Mouse (Mus musculus) MEL (cell line): ENCODE results near the gene Stat1.

Experiments
- CTCF ChIP-seq, 3 experiments: IDR thresholded peaks in 2 of 3; conservative IDR thresholded peaks in 1 of 3; 2 replicates each; pipeline ENCODE4 v1.5.1; 2011 to 2012; ENCODE audit warnings: low read length in 3 of 3, low read depth in 2 of 3, mild to moderate bottlenecking in 2 of 3, improper control_type of control experiment in 1 of 3, inconsistent platforms in 1 of 3, mixed read lengths in 1 of 3, moderate library complexity in 1 of 3; ENCODE audit not compliant: control insufficient read depth in 1 of 3, insufficient read depth in 1 of 3, poor library complexity in 1 of 3, severe bottlenecking in 1 of 3
- ELF1 ChIP-seq: IDR thresholded peaks from 2 replicates; pipeline ENCODE4 v1.6.1; 2014; ENCODE audit warnings: low read depth, mild to moderate bottlenecking, inconsistent platforms, low read length, improper control_type of control experiment, moderate library complexity
- EP300 ChIP-seq, 2 experiments: IDR thresholded peaks; 2 replicates each; pipeline ENCODE4 v1.6.1; 2011; ENCODE audit warnings: improper control_type of control experiment in 2 of 2, low read length in 2 of 2, low read depth in 1 of 2, mild to moderate bottlenecking in 1 of 2
- MAFK ChIP-seq: IDR thresholded peaks from 2 replicates; pipeline ENCODE4 v1.6.1; 2011; ENCODE audit warnings: low read depth, mild to moderate bottlenecking, low read length, improper control_type of control experiment, borderline replicate concordance
- MAX ChIP-seq: IDR thresholded peaks from 2 replicates; pipeline ENCODE4 v1.6.1; 2011; ENCODE audit warnings: low read length, improper control_type of control experiment
- POLR2AphosphoS5 ChIP-seq: IDR thresholded peaks from 2 replicates; pipeline ENCODE4 v1.6.1; 2012; ENCODE audit warnings: low read depth, borderline replicate concordance, mild to moderate bottlenecking, inconsistent platforms, low read length, moderate library complexity, mixed read lengths
- UBTF ChIP-seq: IDR thresholded peaks from 2 replicates; pipeline ENCODE4 v1.6.1; 2012; ENCODE audit warnings: low read depth, mild to moderate bottlenecking, inconsistent platforms, low read length, improper control_type of control experiment, moderate library complexity, borderline replicate concordance; ENCODE audit not compliant: insufficient read depth
- ZC3H11A ChIP-seq: IDR thresholded peaks from 2 replicates; pipeline ENCODE4 v1.6.1; 2012; ENCODE audit warnings: low read depth, mild to moderate bottlenecking, inconsistent platforms, low read length, improper control_type of control experiment

DNA sequence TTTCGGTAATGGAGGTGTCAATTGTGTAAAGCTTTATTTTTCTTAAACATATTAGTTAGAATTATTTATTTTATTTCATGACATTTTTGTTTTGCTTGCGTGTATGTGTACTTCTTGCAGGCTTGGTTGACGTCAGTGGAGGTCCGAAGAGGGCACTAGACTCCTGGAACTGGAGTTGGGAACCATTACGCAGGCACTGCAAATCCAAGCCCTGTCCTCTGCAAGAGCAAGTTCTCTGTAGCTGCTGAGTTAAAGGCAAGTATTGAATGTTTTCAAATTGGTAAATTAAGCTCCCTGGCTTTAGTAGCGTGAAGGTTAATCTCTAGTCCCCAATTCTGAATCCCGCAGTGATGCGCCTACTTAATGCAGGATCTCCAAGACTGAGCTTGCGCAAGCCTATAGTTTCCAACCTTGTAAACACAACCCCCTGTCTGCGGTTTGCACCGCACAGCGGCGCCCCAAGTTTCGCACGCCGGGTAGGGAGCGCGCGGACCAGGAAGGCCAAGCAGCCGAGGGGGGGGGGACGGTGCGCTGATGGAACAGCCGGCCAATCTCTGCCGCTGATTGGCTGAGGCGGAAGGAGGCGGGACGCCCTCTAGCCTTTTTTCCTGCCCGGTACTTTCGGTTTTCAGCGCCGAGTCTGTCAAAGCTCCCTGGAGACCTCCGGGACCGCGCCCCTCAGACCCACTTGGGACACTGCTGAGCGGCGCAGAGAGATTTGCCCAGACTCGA, at the start of gene Stat1:
- no peak; the same call in 1 of the 2 replicates for TF ChIP-seq ZC3H11A
- TF ChIP-seq UBTF: no peak
- peak in 2 of 3 experiments; percentile 18 to 25; a peak in 2 of 6 replicates for TF ChIP-seq CTCF (IDR thresholded peaks at IDR 0.05 in 2 of 3, conservative IDR thresholded peaks at IDR 0.05 in 1 of 3; ENCODE audit: control insufficient read depth in 1 of 3, insufficient read depth in 1 of 3, low read depth in 2 of 3, low read length in 3 of 3, poor library complexity in 1 of 3, severe bottlenecking in 1 of 3)
- TF ChIP-seq ELF1: peak; percentile 93
- TF ChIP-seq POLR2AphosphoS5: no peak
- peak; percentile 75; the same call in 1 of the 2 replicates for TF ChIP-seq MAX
- TF ChIP-seq MAFK: no peak
- TF ChIP-seq EP300 (IDR thresholded peaks at IDR 0.05; ENCODE audit: low read depth in 1 of 2, low read length in 2 of 2): peak in 1 of 2 experiments; percentile 44; a peak in 1 of 4 replicates
